Comparison of ENCODE assay signal across 16 mouse cellular contexts in genomic region chr16:35178516-35178915, GRCm38 (mm10). TPM values are rescaled to one million over a fixed set of nuclear protein-coding genes. Genes with fewer than 3 reads are reported as not detected.
DNase-seq lines count a peak whose midpoint lies in the region; ATAC-seq and TF ChIP-seq lines count a peak whose summit lies in the region.
"Had no signal": no experiment of that assay in that cellular context is flagged by ENCODE, and none has a peak within 500 bp of the region (broad histone marks: within the 10 kb centered on the region; RNA-seq: fewer than 3 reads in every experiment).

No protein-coding gene starts in this region.

- no peak for ATAC-seq in heart, embryonic 13.5 days (ENCODE audit: extremely low read depth, insufficient number of reproducible peaks, low FRiP score, low TSS enrichment)
- no peak for ATAC-seq in heart, embryonic 12.5 days (ENCODE audit: insufficient number of reproducible peaks, low FRiP score)
- no peak; the same call in 1 of the 2 replicates for ATAC-seq in lung, embryonic 14.5 days (ENCODE audit: insufficient read depth)
- ATAC-seq: activated CD4-positive, CD25-positive, alpha-beta regulatory T cell, adult 4 months; CD4-positive, CD25-positive, alpha-beta regulatory T cell, adult 4 months; lung, postnatal 0 days; midbrain, embryonic 15.5 days had no signal

- H3K9ac ChIP-seq in heart, embryonic 13.5 days, result no peak overlapping the region
- H3K9ac ChIP-seq in heart, embryonic 12.5 days, result no peak overlapping the region
- no peak overlapping the region for H3K9ac ChIP-seq in lung, embryonic 14.5 days
- H3K9ac ChIP-seq: forebrain, embryonic 12.5 days; liver, embryonic 13.5 days; midbrain, embryonic 15.5 days had no signal

- DNase-seq in adrenal gland, postnatal 10 days, result peak; percentile 51
- DNase-seq in adrenal gland, adult 8-10 months, result no peak
- DNase-seq in lung, embryonic 14.5 days, result no peak
- no peak for DNase-seq in lung, postnatal 10 days
- peak; percentile 85 for DNase-seq in adipocyte (ENCODE audit: low spot score)
- DNase-seq: liver, embryonic 13.5 days; thymus, postnatal 14 days had no signal

- H3K9me3 ChIP-seq in heart, embryonic 13.5 days, result no peaks in the 10 kb centered on the region
- no peaks in the 10 kb centered on the region for H3K9me3 ChIP-seq in heart, embryonic 12.5 days (replicated peaks)
- no peaks in the 10 kb centered on the region for H3K9me3 ChIP-seq in lung, embryonic 14.5 days (ENCODE audit: low read depth, low read length)
- H3K9me3 ChIP-seq: forebrain, embryonic 12.5 days; liver, embryonic 13.5 days; megakaryocyte, embryonic 14.5 days; midbrain, embryonic 15.5 days had no signal

- no peak overlapping the region for H3K4me2 ChIP-seq in heart, embryonic 13.5 days
- no peak overlapping the region for H3K4me2 ChIP-seq in heart, embryonic 12.5 days
- no peak overlapping the region for H3K4me2 ChIP-seq in lung, embryonic 14.5 days
- H3K4me2 ChIP-seq: forebrain, embryonic 12.5 days; liver, embryonic 13.5 days; midbrain, embryonic 15.5 days had no signal

- no peak for TF ChIP-seq CTCF in lung, embryonic 14.5 days (IDR thresholded peaks at IDR 0.05; ENCODE audit: low read depth)

- 0 out of 2 replicates have a peak, but pooled peaks cover 4% of the 10 kb centered on the region for H3K27me3 ChIP-seq in heart, embryonic 13.5 days (replicated peaks)
- no peaks in the 10 kb centered on the region for H3K27me3 ChIP-seq in heart, embryonic 12.5 days (replicated peaks)
- H3K27me3 ChIP-seq in lung, embryonic 14.5 days (ENCODE audit: insufficient read depth, low read length), result no peaks in the 10 kb centered on the region
- H3K27me3 ChIP-seq: forebrain, embryonic 12.5 days; liver, embryonic 13.5 days; midbrain, embryonic 15.5 days had no signal

- H3K27ac ChIP-seq in heart, embryonic 13.5 days (replicated peaks), result 0 out of 2 replicates have a peak overlapping the region, but pooled peaks have one; percentile 30
- no peak overlapping the region for H3K27ac ChIP-seq in heart, embryonic 12.5 days (ENCODE audit: poor library complexity, severe bottlenecking)
- 0 out of 2 replicates have a peak overlapping the region, but pooled peaks have one; percentile 18 for H3K27ac ChIP-seq in lung, embryonic 14.5 days (ENCODE audit: low read depth)
- H3K27ac ChIP-seq: forebrain, embryonic 12.5 days; kidney, postnatal 0 days; liver, embryonic 13.5 days; midbrain, embryonic 15.5 days had no signal

- 76% methylated on average over 3 of the region's 3 CpGs for WGBS in heart, embryonic 13.5 days
- WGBS in heart, embryonic 12.5 days, result 92% methylated on average over 3 of the region's 3 CpGs
- WGBS in lung, embryonic 14.5 days, result 74% methylated on average over 3 of the region's 3 CpGs

- no peak overlapping the region for H3K4me3 ChIP-seq in heart, embryonic 13.5 days
- H3K4me3 ChIP-seq in heart, embryonic 12.5 days, result no peak overlapping the region
- H3K4me3 ChIP-seq in lung, embryonic 14.5 days (ENCODE audit: low read depth, low read length), result no peak overlapping the region
- H3K4me3 ChIP-seq: forebrain, embryonic 12.5 days; liver, embryonic 13.5 days; megakaryocyte, embryonic 14.5 days; midbrain, embryonic 15.5 days had no signal

- peaks cover 13% of the 10 kb centered on the region for H3K36me3 ChIP-seq in heart, embryonic 13.5 days
- no peaks in the 10 kb centered on the region for H3K36me3 ChIP-seq in heart, embryonic 12.5 days
- no peaks in the 10 kb centered on the region for H3K36me3 ChIP-seq in lung, embryonic 14.5 days (ENCODE audit: insufficient read depth)
- H3K36me3 ChIP-seq: forebrain, embryonic 12.5 days; liver, embryonic 13.5 days; midbrain, embryonic 15.5 days had no signal

- H3K4me1 ChIP-seq in heart, embryonic 13.5 days, result peaks cover 60% of the 10 kb centered on the region
- H3K4me1 ChIP-seq in heart, embryonic 12.5 days (replicated peaks), result peaks cover 40% of the 10 kb centered on the region
- peaks cover 10% of the 10 kb centered on the region for H3K4me1 ChIP-seq in lung, embryonic 14.5 days (ENCODE audit: insufficient read depth)
- H3K4me1 ChIP-seq: forebrain, embryonic 12.5 days; liver, embryonic 13.5 days had no signal

RNA-seq across cellular contexts. Expression of gene Adcy5, which starts 23.8 kb away (rescaled TPM):
- total RNA-seq in adrenal gland, postnatal 10 days (2021), result 1 to 10 TPM; 6.6 to 9.0 TPM
- 10 to 100 TPM; 11.8 to 19.1 (median 13.6) TPM for total RNA-seq in adrenal gland, adult 8-10 months (2022)
- polyA plus RNA-seq in heart, embryonic 13.5 days (2015; fragmentation: Nextera tagmentation; extraction: Ambion mirVana), result 5.4 and 6.1 TPM in 2 replicates
- 7.8 and 8.3 TPM in 2 replicates for polyA plus RNA-seq in heart, embryonic 12.5 days (2016; fragmentation: Nextera tagmentation; extraction: Ambion mirVana)
- 1.8 and 1.9 TPM in 2 replicates for polyA plus RNA-seq in lung, embryonic 14.5 days (2014; fragmentation: Nextera tagmentation; extraction: Ambion mirVana)

Comparison
In these comparisons a context has a peak if more than half of its experiments do, and no peak if none do; other contexts are left out.
1. DNase-seq: peak in adrenal gland, postnatal 10 days (single experiment) and adipocyte (single experiment); none in adrenal gland, adult 8-10 months (single experiment), lung, embryonic 14.5 days (single experiment) and lung, postnatal 10 days (single experiment).